ENCODE assay signal across 17 mouse cellular contexts in genomic region chr3:41618488-41618887, GRCm38 (mm10).
A peak's percentile ranks its signal among the peaks of the same experiment; 100 is the strongest.
DNase-seq lines count a peak whose midpoint lies in the region; ATAC-seq and TF ChIP-seq lines count a peak whose summit lies in the region.
"Had no signal": no experiment of that assay in that cellular context is flagged by ENCODE, and none has a peak within 500 bp of the region (broad histone marks: within the 10 kb centered on the region; RNA-seq: fewer than 3 reads in every experiment).

No protein-coding gene starts in this region.

- 88% methylated on average over 3 of the region's 3 CpGs for WGBS in hindbrain, embryonic 13.5 days
- WGBS in hindbrain, embryonic 10.5 days: 91% methylated on average over 3 of the region's 3 CpGs
- 81% methylated on average over 3 of the region's 3 CpGs for WGBS in lung, embryonic 14.5 days
- WGBS in hindbrain, postnatal 0 days: 57% methylated on average over 3 of the region's 3 CpGs
- 95% methylated on average over 3 of the region's 3 CpGs for WGBS in thymus, adult 2 months

- TF ChIP-seq POLR2A in brain, embryonic 14.5 days (IDR thresholded peaks at IDR 0.05; ENCODE audit: borderline replicate concordance, extremely low read depth, insufficient read depth, insufficient read length, poor library complexity, severe bottlenecking): no peak
- TF ChIP-seq POLR2A in thymus, adult 2 months (IDR thresholded peaks at IDR 0.05; ENCODE audit: control insufficient read depth, extremely low read depth, insufficient read depth, low read length, poor library complexity): no peak

- H3K4me1 ChIP-seq in hindbrain, embryonic 13.5 days (replicated peaks): peaks cover 9% of the 10 kb centered on the region
- no peaks in the 10 kb centered on the region for H3K4me1 ChIP-seq in hindbrain, embryonic 10.5 days (replicated peaks)
- no peaks in the 10 kb centered on the region for H3K4me1 ChIP-seq in lung, embryonic 14.5 days (ENCODE audit: insufficient read depth)
- H3K4me1 ChIP-seq in hindbrain, postnatal 0 days (ENCODE audit: insufficient read depth, low read length): no peaks in the 10 kb centered on the region
- H3K4me1 ChIP-seq in thymus, adult 2 months (replicated peaks; ENCODE audit: control insufficient read depth, insufficient read depth, low read length): no peaks in the 10 kb centered on the region
- H3K4me1 ChIP-seq: megakaryocyte, embryonic 14.5 days had no signal

- no peak overlapping the region for H3K4me2 ChIP-seq in hindbrain, embryonic 13.5 days
- H3K4me2 ChIP-seq in lung, embryonic 14.5 days: no peak overlapping the region
- no peak overlapping the region for H3K4me2 ChIP-seq in hindbrain, postnatal 0 days (ENCODE audit: low read depth, low read length)
- H3K4me2 ChIP-seq: heart, embryonic 11.5 days had no signal

- TF ChIP-seq CTCF in lung, embryonic 14.5 days (IDR thresholded peaks at IDR 0.05; ENCODE audit: low read depth): no peak
- TF ChIP-seq CTCF in brain, embryonic 14.5 days (IDR thresholded peaks at IDR 0.05; ENCODE audit: borderline replicate concordance, extremely low read depth, insufficient read depth, insufficient read length): no peak
- TF ChIP-seq CTCF in hindbrain, postnatal 0 days (IDR thresholded peaks at IDR 0.05; ENCODE audit: low read depth): no peak
- TF ChIP-seq CTCF in thymus, adult 2 months (IDR thresholded peaks at IDR 0.05; ENCODE audit: borderline replicate concordance, control insufficient read depth, extremely low read depth, insufficient read depth, low read length, poor library complexity): no peak

- no peak overlapping the region for H3K9ac ChIP-seq in hindbrain, embryonic 13.5 days
- no peak overlapping the region for H3K9ac ChIP-seq in lung, embryonic 14.5 days
- no peak overlapping the region for H3K9ac ChIP-seq in hindbrain, postnatal 0 days (replicated peaks; ENCODE audit: low read length)
- H3K9ac ChIP-seq: liver, embryonic 14.5 days had no signal

- no peak for DNase-seq in hindbrain, embryonic 10.5 days (ENCODE audit: low spot score)
- peak; percentile 16 for DNase-seq in lung, embryonic 14.5 days
- DNase-seq in lung, postnatal 14 days: no peak
- DNase-seq in brain, embryonic 14.5 days (ENCODE audit: low read depth): peak; percentile 84
- DNase-seq in hindbrain, postnatal 0 days (ENCODE audit: low spot score): peak; percentile 36
- no peak for DNase-seq in thymus, adult 2 months
- DNase-seq: adrenal gland, postnatal 14 days; cerebellum, adult 11-12 months; layer of hippocampus, adult 9-11 months; retina, postnatal 1 day; spleen, adult 18-20 months had no signal

- H3K36me3 ChIP-seq in hindbrain, embryonic 13.5 days: peaks cover 13% of the 10 kb centered on the region
- peaks cover 26% of the 10 kb centered on the region for H3K36me3 ChIP-seq in hindbrain, embryonic 10.5 days
- peaks cover 23% of the 10 kb centered on the region; the same call in 1 of the 2 replicates for H3K36me3 ChIP-seq in lung, embryonic 14.5 days (ENCODE audit: insufficient read depth)
- H3K36me3 ChIP-seq in hindbrain, postnatal 0 days (ENCODE audit: insufficient read depth, low read length): peaks cover 6% of the 10 kb centered on the region
- peaks cover 9% of the 10 kb centered on the region for H3K36me3 ChIP-seq in thymus, adult 2 months (ENCODE audit: control insufficient read depth, insufficient read depth, low read length)

- H3K27me3 ChIP-seq in hindbrain, embryonic 13.5 days: no peaks in the 10 kb centered on the region
- H3K27me3 ChIP-seq in hindbrain, embryonic 10.5 days (ENCODE audit: insufficient read depth, poor library complexity, severe bottlenecking): no peaks in the 10 kb centered on the region
- no peaks in the 10 kb centered on the region for H3K27me3 ChIP-seq in lung, embryonic 14.5 days (ENCODE audit: insufficient read depth, low read length)
- no peaks in the 10 kb centered on the region for H3K27me3 ChIP-seq in hindbrain, postnatal 0 days (ENCODE audit: insufficient read depth, low read length)
- no peaks in the 10 kb centered on the region for H3K27me3 ChIP-seq in thymus, adult 2 months (ENCODE audit: control insufficient read depth, insufficient read depth, low read length)
- H3K27me3 ChIP-seq: megakaryocyte, embryonic 14.5 days had no signal

- H3K4me3 ChIP-seq in hindbrain, embryonic 13.5 days: no peak overlapping the region
- H3K4me3 ChIP-seq in hindbrain, embryonic 10.5 days: no peak overlapping the region
- H3K4me3 ChIP-seq in lung, embryonic 14.5 days (ENCODE audit: low read depth, low read length): no peak overlapping the region
- H3K4me3 ChIP-seq in hindbrain, postnatal 0 days (ENCODE audit: low read length): no peak overlapping the region
- no peak overlapping the region for H3K4me3 ChIP-seq in thymus, adult 2 months (ENCODE audit: control insufficient read depth, insufficient read depth, low read length)
- H3K4me3 ChIP-seq: megakaryocyte, embryonic 14.5 days had no signal

- 0 out of 2 replicates have a peak, but pooled peaks have one; percentile 46 for ATAC-seq in hindbrain, embryonic 13.5 days (ENCODE audit: low FRiP score)
- ATAC-seq in lung, embryonic 14.5 days (ENCODE audit: insufficient read depth): no peak
- peak; percentile 70 for ATAC-seq in hindbrain, postnatal 0 days
- ATAC-seq: inflammation-experienced regulatory T-cells, adult 6 months had no signal

- H3K9me3 ChIP-seq in hindbrain, embryonic 13.5 days: no peaks in the 10 kb centered on the region
- H3K9me3 ChIP-seq in hindbrain, embryonic 10.5 days: no peaks in the 10 kb centered on the region
- H3K9me3 ChIP-seq in lung, embryonic 14.5 days (ENCODE audit: low read depth, low read length): no peaks in the 10 kb centered on the region
- H3K9me3 ChIP-seq in hindbrain, postnatal 0 days (ENCODE audit: low read length): no peaks in the 10 kb centered on the region
- H3K9me3 ChIP-seq: megakaryocyte, embryonic 14.5 days had no signal

- peak overlapping the region; percentile 62 for H3K27ac ChIP-seq in hindbrain, embryonic 13.5 days
- H3K27ac ChIP-seq in hindbrain, embryonic 10.5 days: no peak overlapping the region
- H3K27ac ChIP-seq in lung, embryonic 14.5 days (ENCODE audit: low read depth): no peak overlapping the region
- H3K27ac ChIP-seq in hindbrain, postnatal 0 days: 0 out of 2 replicates have a peak overlapping the region, but pooled peaks have one; percentile 48
- H3K27ac ChIP-seq in thymus, adult 2 months (ENCODE audit: control insufficient read depth, insufficient read depth, low read length): no peak overlapping the region
- H3K27ac ChIP-seq: liver, embryonic 14.5 days; stomach, postnatal 0 days had no signal

Comparison
In these comparisons a context has a peak if more than half of its experiments do, and no peak if none do; other contexts are left out.
1. H3K27ac ChIP-seq: peak in hindbrain, embryonic 13.5 days (single experiment) and hindbrain, postnatal 0 days (single experiment); none in hindbrain, embryonic 10.5 days (single experiment), lung, embryonic 14.5 days (single experiment) and thymus, adult 2 months (single experiment).
2. DNase-seq: peak in lung, embryonic 14.5 days (single experiment), brain, embryonic 14.5 days (single experiment) and hindbrain, postnatal 0 days (single experiment); none in hindbrain, embryonic 10.5 days (single experiment), lung, postnatal 14 days (single experiment) and thymus, adult 2 months (single experiment).